Mouse (Mus musculus) olfactory bulb, adult 2 months (tissue): ENCODE measurements at regions not wholly inside any gene's neighbourhood (a gene's known extent, or its start where the extent isn't known, plus 50 kb on each side); places are given as distances from the start of the nearest gene placed in this dataset.

Source experiments
- H3K27ac ChIP-seq: fragments of 200-500 bp; 2 replicates; pipeline ENCODE4 v1.5.1; 2012; ENCODE audit warnings: low read depth, low read length; ENCODE audit not compliant: insufficient read depth
- H3K4me1 ChIP-seq: fragments of 200-500 bp; 2 replicates; pipeline ENCODE4 v1.6.1; 2012; ENCODE audit warnings: low read length; ENCODE audit not compliant: control insufficient read depth, insufficient read depth
- H3K4me3 ChIP-seq: fragments of 200-500 bp; 2 replicates; pipeline ENCODE4 v1.5.1; 2012; ENCODE audit warnings: mild to moderate bottlenecking, low read depth, low read length, moderate library complexity; ENCODE audit not compliant: insufficient read depth
- CTCF ChIP-seq: fragments of 200-500 bp; IDR thresholded peaks from 2 replicates; pipeline ENCODE4 v1.5.1; 2012; ENCODE audit warnings: low read depth, mild to moderate bottlenecking, low read length, moderate library complexity; ENCODE audit not compliant: insufficient read depth
- POLR2A ChIP-seq: fragments of 200-500 bp; IDR thresholded peaks from 2 replicates; pipeline ENCODE4 v1.6.1; 2012; ENCODE audit warnings: mild to moderate bottlenecking, low read depth, low read length, moderate library complexity; ENCODE audit not compliant: insufficient read depth
- WGBS: fragments of 180-500 bp; shearing (Covaris S2); methylation state at CpG from one replicate; pipeline ENCODE4 v1.1.7; 2018; 5-methylcytosine and 5-hydroxymethylcytosine counted together

GRCm38 (mm10) chr13:11375452-11375851, 731.3 kb downstream of the Ryr2 start:
- TF ChIP-seq CTCF (no peak), POLR2A (no peak)
- no peak overlapping the region for H3K27ac ChIP-seq
- H3K4me1 ChIP-seq = no peaks in the 10 kb centered on the region
- no peak overlapping the region for H3K4me3 ChIP-seq

- 86% methylated on average over 1 of the region's 1 CpGs for WGBS
- no peak overlapping the region for H3K27ac ChIP-seq
- H3K4me3 ChIP-seq = no peak overlapping the region
- H3K4me1 ChIP-seq = no peaks in the 10 kb centered on the region
- TF ChIP-seq POLR2A = no peak
- no peak for TF ChIP-seq CTCF
Measured at GRCm38 (mm10) chr13:11369456-11369855, 737.3 kb downstream of the Ryr2 start.

GRCm38 (mm10) chr13:11362872-11363271, 743.9 kb downstream of the Ryr2 start:
- H3K4me3 ChIP-seq = no peak overlapping the region
- TF ChIP-seq CTCF (no peak), POLR2A (no peak)
- WGBS = 75% methylated on average over 3 of the region's 3 CpGs
- H3K27ac ChIP-seq = no peak overlapping the region
- H3K4me1 ChIP-seq = no peaks in the 10 kb centered on the region

- Histone ChIP-seq H3K4me3 (no peak overlapping the region), H3K27ac (no peak overlapping the region), H3K4me1 (no peaks in the 10 kb centered on the region)
- TF ChIP-seq CTCF = no peak
- no peak for TF ChIP-seq POLR2A
- 41% methylated on average over 4 of the region's 4 CpGs for WGBS
Measured at GRCm38 (mm10) chr13:11348502-11348849, 758.3 kb downstream of the Ryr2 start.

GRCm38 (mm10) chr13:11347787-11348501, 758.8 kb downstream of the Ryr2 start:
- no peak overlapping the region for H3K4me3 ChIP-seq
- TF ChIP-seq POLR2A (no peak), CTCF (no peak)
- WGBS = 55% methylated on average over 6 of the region's 6 CpGs
- H3K4me1 ChIP-seq = no peaks in the 10 kb centered on the region
- no peak overlapping the region for H3K27ac ChIP-seq

- H3K27ac ChIP-seq = no peak overlapping the region
- whole genome bisulfite sequencing = 51% methylated on average over 2 of the region's 2 CpGs
- TF ChIP-seq CTCF (no peak), POLR2A (no peak)
- no peak overlapping the region for H3K4me3 ChIP-seq
- H3K4me1 ChIP-seq = no peaks in the 10 kb centered on the region
Measured at GRCm38 (mm10) chr13:11344500-11344899, 762.2 kb downstream of the Ryr2 start.

GRCm38 (mm10) chr13:11338297-11338616, 768.5 kb downstream of the Ryr2 start:
- Histone ChIP-seq H3K4me3 (no peak overlapping the region), H3K27ac (no peak overlapping the region), H3K4me1 (peaks cover 4% of the 10 kb centered on the region)
- TF ChIP-seq CTCF (no peak), POLR2A (no peak)
- WGBS = 36% methylated on average over 9 of the region's 9 CpGs

- TF ChIP-seq CTCF (no peak), POLR2A (no peak)
- Histone ChIP-seq H3K4me1 (peaks cover 4% of the 10 kb centered on the region), H3K27ac (no peak overlapping the region), H3K4me3 (no peak overlapping the region)
- 50% methylated on average over 4 of the region's 4 CpGs for WGBS
Measured at GRCm38 (mm10) chr13:11337610-11338296, 769.0 kb downstream of the Ryr2 start.

- Histone ChIP-seq H3K27ac (no peak overlapping the region), H3K4me1 (peaks cover 4% of the 10 kb centered on the region), H3K4me3 (no peak overlapping the region)
- 80% methylated on average over 3 of the region's 3 CpGs for WGBS
- TF ChIP-seq POLR2A (no peak), CTCF (no peak)
Measured at GRCm38 (mm10) chr13:11336958-11337357, 769.8 kb downstream of the Ryr2 start.

- no peak overlapping the region for H3K4me3 ChIP-seq
- WGBS = 86% methylated on average over 4 of the region's 4 CpGs
- no peak overlapping the region for H3K27ac ChIP-seq
- TF ChIP-seq POLR2A (no peak), CTCF (no peak)
- no peaks in the 10 kb centered on the region for H3K4me1 ChIP-seq
Measured at GRCm38 (mm10) chr13:11331991-11332390, 774.8 kb downstream of the Ryr2 start.
